Mouse (Mus musculus): Measurements from ENCODE around the gene Zfp217. TPM values are rescaled to one million over a fixed set of nuclear protein-coding genes. Genes with fewer than 3 reads are reported as not detected.

The Zfp217 gene
- polyA plus RNA-seq, 1 experiment from 2014 or later = 1.4 TPM

GRCm38 (mm10) chr2:170130780-170131645 lies 16.9 kb downstream of the Zfp217 start:
- WGBS = 0% methylated on average over 74 of the region's 122 CpGs
- H3K4me1 ChIP-seq (replicated peaks; ENCODE audit: control insufficient read depth, insufficient read depth, low read length) = peaks cover 48% of the 10 kb centered on the region
- ATAC-seq = peak; percentile 79
- H3K9ac ChIP-seq (replicated peaks; ENCODE audit: low read depth, low read length) = peak overlapping the region; percentile 70
- peak overlapping the region; percentile 54 for H3K27ac ChIP-seq (ENCODE audit: low read length)
- peak overlapping the region; percentile 58 for H3K4me3 ChIP-seq (replicated peaks; ENCODE audit: low read length)
- no peaks in the 10 kb centered on the region for H3K9me3 ChIP-seq (ENCODE audit: control insufficient read depth, low read length)
- no peaks in the 10 kb centered on the region for H3K36me3 ChIP-seq (ENCODE audit: control insufficient read depth, insufficient read depth)
- no peaks in the 10 kb centered on the region for H3K27me3 ChIP-seq (replicated peaks; ENCODE audit: control insufficient read depth, insufficient read depth, low read length)
- H3K4me2 ChIP-seq (ENCODE audit: low read length) = peak overlapping the region; percentile 79

DNA sequence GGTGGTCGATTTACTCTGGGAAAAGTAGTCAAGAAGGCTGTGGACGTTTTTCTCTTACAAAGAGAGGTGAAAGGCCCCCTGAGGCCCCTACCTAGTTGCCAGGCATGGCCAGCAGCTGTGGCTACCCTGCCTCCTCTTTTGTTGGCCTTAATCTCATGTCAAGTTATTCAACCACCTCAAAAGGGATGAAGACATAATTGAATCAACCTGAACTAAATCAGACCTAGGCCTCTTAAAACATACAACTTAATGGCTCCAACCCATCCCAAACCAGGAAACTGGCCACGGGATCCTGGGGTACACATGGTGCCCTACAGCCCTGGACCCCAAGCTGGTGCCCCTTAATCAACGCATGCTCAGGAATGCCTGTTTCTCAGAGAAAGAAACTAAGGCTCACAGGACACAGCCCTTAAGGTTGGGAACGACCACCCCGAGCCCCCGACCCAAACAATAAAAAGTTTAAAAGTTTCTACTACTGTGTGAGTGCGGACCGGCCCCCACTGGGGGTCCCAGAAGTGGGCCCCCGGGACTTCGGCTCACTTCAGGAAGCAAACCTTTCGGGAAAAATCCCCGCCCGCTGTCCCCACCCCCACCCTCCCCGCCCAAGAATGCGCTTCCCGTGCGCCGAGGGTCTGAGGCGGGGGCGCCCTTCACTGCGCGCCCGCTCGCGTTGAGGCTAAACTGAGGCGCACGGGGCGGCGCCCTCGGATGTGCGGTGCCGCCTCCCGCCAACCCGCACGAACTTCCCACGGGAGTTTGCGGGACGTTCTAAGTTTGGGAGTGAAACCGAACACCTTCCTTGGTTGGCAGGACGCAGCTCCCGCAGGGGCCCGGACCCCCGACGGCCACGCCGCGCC lies 17.8 kb downstream of the Zfp217 start:
- WGBS = under 1% methylated on average over 48 of the region's 48 CpGs
- H3K4me1 ChIP-seq (replicated peaks; ENCODE audit: control insufficient read depth, insufficient read depth, low read length) = peaks cover 48% of the 10 kb centered on the region
- peak; percentile 41 for ATAC-seq

GRCm38 (mm10) chr2:170129248-170129922 lies 18.5 kb downstream of the Zfp217 start:
- peaks cover 48% of the 10 kb centered on the region for H3K4me1 ChIP-seq (replicated peaks; ENCODE audit: control insufficient read depth, insufficient read depth, low read length)
- no peaks in the 10 kb centered on the region for H3K9me3 ChIP-seq (ENCODE audit: control insufficient read depth, low read length)
- H3K4me3 ChIP-seq (replicated peaks; ENCODE audit: low read length) = peak overlapping the region; percentile 58
- WGBS = 7% methylated on average over 5 of the region's 5 CpGs
- ATAC-seq = no peak
- 0 out of 2 replicates have a peak overlapping the region, but pooled peaks have one; percentile 5 for H3K9ac ChIP-seq (replicated peaks; ENCODE audit: low read depth, low read length)
- H3K4me2 ChIP-seq (ENCODE audit: low read length) = peak overlapping the region; percentile 79
- no peak overlapping the region for H3K27ac ChIP-seq (ENCODE audit: low read length)
- no peaks in the 10 kb centered on the region for H3K27me3 ChIP-seq (replicated peaks; ENCODE audit: control insufficient read depth, insufficient read depth, low read length)
- no peaks in the 10 kb centered on the region for H3K36me3 ChIP-seq (ENCODE audit: control insufficient read depth, insufficient read depth)

More for the DNA sequence above, 17.8 kb downstream of the Zfp217 start:
- H3K36me3 ChIP-seq (ENCODE audit: control insufficient read depth, insufficient read depth) = no peaks in the 10 kb centered on the region
- H3K27ac ChIP-seq (ENCODE audit: low read length) = peak overlapping the region; percentile 48; the same call in 1 of the 2 replicates
- H3K9ac ChIP-seq (replicated peaks; ENCODE audit: low read depth, low read length) = peak overlapping the region; percentile 70
- peak overlapping the region; percentile 58 for H3K4me3 ChIP-seq (replicated peaks; ENCODE audit: low read length)
- peak overlapping the region; percentile 79 for H3K4me2 ChIP-seq (ENCODE audit: low read length)
- H3K9me3 ChIP-seq (ENCODE audit: control insufficient read depth, low read length) = no peaks in the 10 kb centered on the region
- H3K27me3 ChIP-seq (replicated peaks; ENCODE audit: control insufficient read depth, insufficient read depth, low read length) = no peaks in the 10 kb centered on the region

DNA sequence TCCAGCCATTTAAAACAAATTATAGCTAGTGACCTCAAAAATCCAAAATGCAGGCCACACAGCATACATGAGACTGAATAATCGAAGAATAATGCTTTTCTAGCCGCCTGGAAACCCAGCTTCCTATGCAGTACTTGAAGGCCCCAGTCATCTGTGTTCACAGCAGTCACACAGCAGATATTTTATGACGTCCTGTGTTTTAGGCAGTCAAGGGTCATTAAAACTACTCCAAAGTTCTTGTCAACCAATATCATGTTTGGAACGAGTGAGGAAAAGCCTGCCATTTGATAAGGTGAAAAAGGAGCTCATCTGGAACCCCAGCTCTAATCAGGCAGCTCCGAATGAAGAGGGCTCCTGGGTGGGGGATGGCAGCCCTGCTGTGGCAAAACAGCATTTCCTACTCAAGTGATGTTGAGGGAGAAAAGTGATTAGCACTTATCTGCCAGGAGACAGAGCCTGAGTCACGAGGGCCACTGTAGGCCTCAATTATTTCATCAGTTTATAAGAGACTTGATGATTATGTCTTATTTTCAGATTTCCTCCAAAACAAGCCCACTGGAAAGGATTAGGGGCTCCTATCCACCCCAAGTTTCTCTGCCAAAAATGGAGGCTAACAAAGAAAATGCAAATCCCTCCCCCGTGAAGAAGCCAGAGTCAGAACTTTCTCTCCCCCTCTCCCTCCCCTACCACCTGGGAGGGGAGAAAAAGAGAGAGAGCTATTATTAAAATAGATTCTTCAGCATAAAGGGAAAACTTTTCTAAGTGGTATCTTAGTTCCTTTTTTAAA lies 19.2 kb downstream of the Zfp217 start:
- no peak overlapping the region for H3K27ac ChIP-seq (ENCODE audit: low read length)
- no peaks in the 10 kb centered on the region for H3K27me3 ChIP-seq (replicated peaks; ENCODE audit: control insufficient read depth, insufficient read depth, low read length)
- H3K9me3 ChIP-seq (ENCODE audit: control insufficient read depth, low read length) = no peaks in the 10 kb centered on the region
- no peak overlapping the region for H3K4me2 ChIP-seq (ENCODE audit: low read length)
- H3K4me3 ChIP-seq (replicated peaks; ENCODE audit: low read length) = no peak overlapping the region
- ATAC-seq = no peak
- 19% methylated on average over 7 of the region's 7 CpGs for WGBS
- H3K9ac ChIP-seq (replicated peaks; ENCODE audit: low read depth, low read length) = 0 out of 2 replicates have a peak overlapping the region, but pooled peaks have one; percentile 5
- H3K4me1 ChIP-seq (replicated peaks; ENCODE audit: control insufficient read depth, insufficient read depth, low read length) = peaks cover 43% of the 10 kb centered on the region
- H3K36me3 ChIP-seq (ENCODE audit: control insufficient read depth, insufficient read depth) = no peaks in the 10 kb centered on the region

- Histone ChIP-seq H3K4me2 (ENCODE audit: low read length) (no peak overlapping the region), H3K27ac (ENCODE audit: low read length) (no peak overlapping the region), H3K9ac (replicated peaks; ENCODE audit: low read depth, low read length) (no peak overlapping the region), H3K36me3 (ENCODE audit: control insufficient read depth, insufficient read depth) (no peaks in the 10 kb centered on the region), H3K4me3 (replicated peaks; ENCODE audit: low read length) (no peak overlapping the region), H3K4me1 (replicated peaks; ENCODE audit: control insufficient read depth, insufficient read depth, low read length) (peaks cover 32% of the 10 kb centered on the region), H3K27me3 (replicated peaks; ENCODE audit: control insufficient read depth, insufficient read depth, low read length) (no peaks in the 10 kb centered on the region), H3K9me3 (ENCODE audit: control insufficient read depth, low read length) (no peaks in the 10 kb centered on the region)
- WGBS = 28% methylated on average over 3 of the region's 3 CpGs
- ATAC-seq = no peak
Measured at GRCm38 (mm10) chr2:170127523-170127922, 20.4 kb downstream of the Zfp217 start.

DNA sequence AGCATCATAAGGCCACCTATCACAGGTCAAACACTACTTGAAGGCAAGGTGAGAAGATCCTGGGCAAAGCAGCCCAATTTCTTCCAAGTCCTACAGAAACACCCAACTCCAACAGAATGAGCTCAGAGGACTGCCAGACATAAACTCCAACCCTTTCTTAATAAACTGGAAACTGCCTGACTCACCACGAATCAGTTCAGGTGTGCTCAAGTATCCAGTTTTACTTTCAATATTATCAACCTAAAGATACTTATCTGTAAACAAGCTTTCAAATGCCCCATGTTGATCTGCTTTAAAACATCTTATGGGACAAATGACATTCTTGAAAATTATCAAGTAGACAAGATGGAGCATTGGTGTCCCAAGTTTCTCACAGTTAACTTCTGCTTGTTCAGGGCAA lies 21.6 kb downstream of the Zfp217 start:
- ATAC-seq = no peak
- H3K4me3 ChIP-seq (replicated peaks; ENCODE audit: low read length) = no peak overlapping the region
- 91% methylated on average over 1 of the region's 1 CpGs for WGBS
- H3K27ac ChIP-seq (ENCODE audit: low read length) = no peak overlapping the region
- H3K9ac ChIP-seq (replicated peaks; ENCODE audit: low read depth, low read length) = no peak overlapping the region
- H3K9me3 ChIP-seq (ENCODE audit: control insufficient read depth, low read length) = no peaks in the 10 kb centered on the region
- no peaks in the 10 kb centered on the region for H3K27me3 ChIP-seq (replicated peaks; ENCODE audit: control insufficient read depth, insufficient read depth, low read length)
- peaks cover 30% of the 10 kb centered on the region for H3K4me1 ChIP-seq (replicated peaks; ENCODE audit: control insufficient read depth, insufficient read depth, low read length)
- no peaks in the 10 kb centered on the region for H3K36me3 ChIP-seq (ENCODE audit: control insufficient read depth, insufficient read depth)
- no peak overlapping the region for H3K4me2 ChIP-seq (ENCODE audit: low read length)

- 90% methylated on average over 7 of the region's 7 CpGs for WGBS
- Histone ChIP-seq H3K27ac (ENCODE audit: low read length) (no peak overlapping the region), H3K9me3 (ENCODE audit: control insufficient read depth, low read length) (no peaks in the 10 kb centered on the region), H3K4me2 (ENCODE audit: low read length) (no peak overlapping the region), H3K27me3 (replicated peaks; ENCODE audit: control insufficient read depth, insufficient read depth, low read length) (no peaks in the 10 kb centered on the region), H3K9ac (replicated peaks; ENCODE audit: low read depth, low read length) (no peak overlapping the region), H3K36me3 (ENCODE audit: control insufficient read depth, insufficient read depth) (0 out of 2 replicates have a peak, but pooled peaks cover 2% of the 10 kb centered on the region), H3K4me3 (replicated peaks; ENCODE audit: low read length) (no peak overlapping the region), H3K4me1 (replicated peaks; ENCODE audit: control insufficient read depth, insufficient read depth, low read length) (no peaks in the 10 kb centered on the region; the same call in 1 of the 2 replicates)
- no peak for ATAC-seq
Measured at GRCm38 (mm10) chr2:170122197-170122596, 25.7 kb downstream of the Zfp217 start.

DNA sequence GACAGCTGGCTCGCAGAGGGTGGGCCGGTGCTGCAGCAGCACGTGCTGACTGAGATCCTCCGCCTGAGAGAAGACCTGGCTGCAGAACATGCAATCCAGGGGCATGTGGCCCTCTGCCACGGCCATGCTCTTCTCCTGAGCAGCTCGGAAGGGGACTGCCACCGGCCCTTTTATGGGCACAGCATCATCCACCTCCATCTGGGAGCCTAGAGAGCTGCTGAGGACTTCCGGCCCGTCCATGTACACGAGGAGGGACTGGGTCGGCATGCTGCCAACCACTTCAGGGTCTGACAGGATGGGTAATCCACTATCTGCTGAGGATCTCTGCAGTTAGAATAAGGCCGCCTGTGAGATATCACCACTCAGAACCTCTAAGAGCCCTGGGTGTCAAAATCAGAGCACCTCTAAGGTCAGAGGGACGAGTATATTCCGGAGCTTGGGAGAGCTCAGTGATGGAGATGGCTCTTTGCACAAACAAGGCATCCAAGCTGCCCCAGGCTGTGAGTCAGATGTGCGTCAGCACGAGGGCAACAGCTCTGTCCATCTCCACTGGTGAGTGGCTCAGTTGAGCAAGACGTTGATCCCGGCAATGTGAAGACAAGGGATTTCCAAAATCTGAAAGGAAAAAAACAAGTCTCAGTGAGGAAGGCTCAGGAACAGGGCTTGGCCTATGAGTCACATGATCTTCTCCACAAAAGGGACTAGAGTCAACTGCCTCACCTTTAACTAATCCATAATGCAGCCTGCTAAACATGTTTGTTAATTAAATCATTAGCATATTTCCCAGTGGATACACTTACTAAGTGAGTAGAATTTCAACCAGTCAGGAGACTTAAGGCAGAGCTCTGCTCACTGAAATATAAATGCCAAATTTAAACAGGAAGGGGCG lies 27.5 kb downstream of the Zfp217 start:
- H3K4me3 ChIP-seq (replicated peaks; ENCODE audit: low read length) = no peak overlapping the region
- WGBS = 92% methylated on average over 19 of the region's 19 CpGs
- H3K9ac ChIP-seq (replicated peaks; ENCODE audit: low read depth, low read length) = no peak overlapping the region
- H3K27me3 ChIP-seq (replicated peaks; ENCODE audit: control insufficient read depth, insufficient read depth, low read length) = no peaks in the 10 kb centered on the region
- no peak overlapping the region for H3K27ac ChIP-seq (ENCODE audit: low read length)
- H3K9me3 ChIP-seq (ENCODE audit: control insufficient read depth, low read length) = no peaks in the 10 kb centered on the region
- no peak overlapping the region for H3K4me2 ChIP-seq (ENCODE audit: low read length)
- no peak for ATAC-seq
- H3K36me3 ChIP-seq (ENCODE audit: control insufficient read depth, insufficient read depth) = 0 out of 2 replicates have a peak, but pooled peaks cover 2% of the 10 kb centered on the region
- H3K4me1 ChIP-seq (replicated peaks; ENCODE audit: control insufficient read depth, insufficient read depth, low read length) = 0 out of 2 replicates have a peak, but pooled peaks cover 3% of the 10 kb centered on the region
